Mouse (Mus musculus): ENCODE data around the gene Mgarp.
A peak's percentile ranks its signal among the peaks of the same experiment; 100 is the strongest.

The Mgarp gene

DNA sequence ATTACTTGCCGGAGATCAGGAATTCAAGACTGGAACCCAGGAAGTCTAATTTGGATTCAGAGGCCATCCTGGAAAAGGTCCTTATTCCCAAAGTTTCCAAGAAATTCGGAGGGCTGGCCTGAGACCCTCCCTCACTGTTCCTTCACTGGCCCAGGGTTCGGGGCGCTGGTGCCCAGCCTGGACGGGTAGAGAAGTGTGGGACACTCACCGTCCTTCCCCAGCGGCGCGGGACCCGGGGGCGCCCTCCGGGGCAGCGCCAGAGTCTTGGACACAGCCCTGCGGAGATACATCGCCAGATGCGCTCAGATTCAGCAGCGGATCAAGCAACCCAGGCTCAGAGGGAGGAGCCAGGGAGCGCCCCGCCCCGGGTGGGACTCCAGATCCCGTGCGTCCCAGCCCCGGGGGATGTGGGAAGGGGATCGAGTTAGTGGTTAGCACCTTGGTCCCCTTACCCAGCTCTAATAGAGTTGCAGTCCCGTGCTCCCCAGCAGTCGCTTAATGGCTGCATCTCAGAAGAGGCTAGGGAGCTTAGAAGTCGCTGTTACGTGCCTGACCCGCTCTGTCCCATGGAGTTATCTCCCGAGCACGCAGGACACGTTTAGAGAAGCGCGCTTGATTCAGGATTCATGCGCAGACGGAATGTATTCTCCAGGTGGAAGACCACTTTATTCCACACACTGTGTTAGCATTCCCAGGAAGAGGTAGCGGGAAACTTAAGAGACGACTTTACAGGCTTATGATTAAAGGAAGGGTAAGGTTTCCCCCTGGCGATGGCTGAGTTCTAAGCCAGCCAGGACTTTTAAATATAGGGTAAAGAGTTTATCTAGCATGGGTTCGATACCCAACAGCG is at the start of gene Mgarp:
Gene Mgarp, minus strand, starts transcription at position 520 of the 850 bp plus-strand sequence.
- TF ChIP-seq GATA4 (IDR thresholded peaks at IDR 0.05; ENCODE audit: insufficient replicate concordance, low read length): no peak

DNA sequence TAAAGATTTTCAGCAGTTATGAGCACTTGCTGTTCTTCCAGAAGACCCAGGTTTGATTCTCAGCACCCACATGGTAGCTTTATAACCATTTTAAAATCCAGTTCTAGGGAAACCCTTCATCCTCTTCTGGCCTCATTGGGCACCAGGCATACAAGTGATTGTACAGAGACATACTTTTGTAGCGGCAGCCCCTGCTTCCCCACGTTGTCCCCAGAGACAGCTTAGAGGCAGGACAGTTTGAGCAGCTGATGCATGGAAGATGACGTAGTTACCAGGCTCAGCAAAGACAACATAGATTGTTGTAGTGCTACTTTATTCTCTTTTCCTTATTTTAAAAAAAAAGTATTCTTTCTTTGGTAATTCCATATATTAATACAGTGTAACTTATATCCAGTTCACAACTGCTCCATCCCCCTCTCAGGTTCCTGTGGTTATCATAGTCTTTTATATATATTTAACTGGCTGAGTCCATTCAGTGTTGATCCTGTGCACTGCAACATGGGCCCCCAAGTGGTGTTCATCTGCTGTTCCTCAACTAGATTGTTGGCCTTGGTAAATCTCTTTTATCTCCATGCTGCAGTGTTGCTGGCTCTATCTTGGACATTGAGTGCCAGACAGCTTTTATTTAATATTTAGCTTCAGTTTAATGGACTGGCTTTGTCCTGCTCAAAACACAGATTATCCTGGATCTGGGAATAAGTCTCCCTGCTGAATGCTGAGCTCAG is 38.5 kb upstream of the Mgarp start:
- no peak for TF ChIP-seq GATA4 (IDR thresholded peaks at IDR 0.05; ENCODE audit: insufficient replicate concordance, low read length)

- TF ChIP-seq GATA4 (IDR thresholded peaks at IDR 0.05; ENCODE audit: insufficient replicate concordance, low read length): no peak
Observed at GRCm38 (mm10) chr3:51425394-51425793, 28.9 kb upstream of the Mgarp start.

DNA sequence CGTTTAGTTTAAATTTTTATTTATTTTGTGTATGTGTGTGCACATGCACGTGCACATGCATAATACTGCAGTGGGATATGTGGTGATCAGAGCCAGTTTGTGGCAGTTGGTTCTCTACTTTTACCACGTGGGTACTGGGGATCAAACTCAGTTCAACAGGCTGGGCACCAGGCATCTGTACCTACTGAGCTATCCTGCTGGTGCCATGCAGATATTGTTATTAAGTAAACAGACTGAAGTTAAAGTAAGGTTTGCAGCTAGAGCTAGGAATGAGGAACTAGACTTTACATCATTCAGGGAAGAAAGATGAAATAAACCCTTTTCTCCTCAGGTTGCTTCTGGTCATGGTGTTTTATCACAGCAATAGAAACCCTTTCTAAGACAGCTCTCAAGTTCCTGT is 25.4 kb upstream of the Mgarp start:
- TF ChIP-seq GATA4 (IDR thresholded peaks at IDR 0.05; ENCODE audit: insufficient replicate concordance, low read length): no peak

GRCm38 (mm10) chr3:51417966-51418365 is 21.4 kb upstream of the Mgarp start:
- no peak for TF ChIP-seq GATA4 (IDR thresholded peaks at IDR 0.05; ENCODE audit: insufficient replicate concordance, low read length)

DNA sequence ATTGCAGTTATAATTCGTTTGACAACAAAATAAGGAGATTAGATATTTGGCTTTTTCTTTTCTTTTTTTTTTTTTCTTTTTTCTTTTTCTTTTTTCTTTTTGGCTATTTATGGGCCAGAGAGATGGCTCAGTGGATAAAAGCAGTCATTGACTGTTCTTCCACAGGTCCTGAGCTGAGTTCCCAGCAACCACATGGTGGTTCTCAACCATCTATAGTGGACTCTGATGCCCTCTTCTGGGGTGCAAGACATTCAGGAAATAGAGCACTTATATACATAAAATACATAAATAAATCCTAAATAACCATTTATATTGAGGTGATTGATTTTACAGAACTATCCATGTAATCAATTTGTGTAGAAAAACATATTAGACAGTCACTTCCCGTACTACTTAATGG is 20.9 kb upstream of the Mgarp start:
- TF ChIP-seq GATA4 (IDR thresholded peaks at IDR 0.05; ENCODE audit: insufficient replicate concordance, low read length): no peak

- no peak for TF ChIP-seq GATA4 (IDR thresholded peaks at IDR 0.05; ENCODE audit: insufficient replicate concordance, low read length)
Observed at GRCm38 (mm10) chr3:51417135-51417458, 20.6 kb upstream of the Mgarp start.

- TF ChIP-seq GATA4 (IDR thresholded peaks at IDR 0.05; ENCODE audit: insufficient replicate concordance, low read length): no peak
Observed at GRCm38 (mm10) chr3:51416364-51417134, 20.0 kb upstream of the Mgarp start.

GRCm38 (mm10) chr3:51416073-51416363 is 19.5 kb upstream of the Mgarp start:
- no peak for TF ChIP-seq GATA4 (IDR thresholded peaks at IDR 0.05; ENCODE audit: insufficient replicate concordance, low read length)

GRCm38 (mm10) chr3:51415098-51416072 is 18.8 kb upstream of the Mgarp start, which contains the start of gene Naa15:
Gene Naa15, plus strand, starts transcription at chr3:51415148.
- no peak for TF ChIP-seq GATA4 (IDR thresholded peaks at IDR 0.05; ENCODE audit: insufficient replicate concordance, low read length)

- TF ChIP-seq GATA4 (IDR thresholded peaks at IDR 0.05; ENCODE audit: insufficient replicate concordance, low read length): peak; percentile 55; the same call in 1 of the 2 replicates
Observed at GRCm38 (mm10) chr3:51413276-51413675, 16.7 kb upstream of the Mgarp start.

DNA sequence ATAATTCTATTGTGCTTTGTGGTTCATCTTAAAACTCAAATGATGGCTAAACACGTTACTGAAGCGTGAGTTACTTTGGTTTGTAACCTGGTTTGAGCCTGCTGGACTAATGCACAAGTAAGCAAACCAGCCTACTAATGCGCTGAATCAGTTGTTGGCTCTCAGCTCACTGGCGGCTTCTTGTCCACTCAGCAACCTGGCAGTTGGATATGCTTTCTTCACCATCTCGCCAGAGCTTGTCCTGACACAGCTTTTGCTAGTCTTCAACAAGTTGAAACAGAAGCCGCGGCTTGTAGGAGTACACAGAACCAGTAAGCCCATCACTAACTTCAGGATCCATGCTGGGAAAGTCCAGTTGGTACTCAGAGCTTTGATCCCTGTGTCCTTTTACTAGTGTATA is 15.9 kb upstream of the Mgarp start:
- TF ChIP-seq GATA4 (IDR thresholded peaks at IDR 0.05; ENCODE audit: insufficient replicate concordance, low read length): no peak

GRCm38 (mm10) chr3:51408561-51409183 is 12.1 kb upstream of the Mgarp start, which contains the start of gene Ndufc1:
Gene Ndufc1, minus strand, starts transcription at chr3:51408988.
- no peak for TF ChIP-seq GATA4 (IDR thresholded peaks at IDR 0.05; ENCODE audit: insufficient replicate concordance, low read length)

Data from liver, adult (tissue).